Mouse (Mus musculus) hindbrain, embryonic 14.5 days (tissue): ENCODE measurements around the gene Gcg. TPM values are rescaled to one million over a fixed set of nuclear protein-coding genes. Genes with fewer than 3 reads are reported as not detected.

ENCODE experiments used
- ATAC-seq: fragments of 200-750 bp; cut with Nextera tagmentation; 2 replicates; pipeline ENCODE4 v1.8.0; 2017; ENCODE audit warnings: moderate number of reproducible peaks, mild to moderate bottlenecking, moderate TSS enrichment, moderate library complexity; ENCODE audit not compliant: low FRiP score
- DNase-seq: peaks from one replicate; pipeline ENCODE4 v3.0.0-alpha.2; 2015; ENCODE audit warnings: low spot score
- H3K27ac ChIP-seq: fragments of 300-500 bp; sonication (generic); 2 replicates; pipeline ENCODE4 v1.5.1; 2014; ENCODE audit warnings: mild to moderate bottlenecking, moderate library complexity
- H3K27me3 ChIP-seq: fragments of 300-500 bp; sonication (generic); 2 replicates; pipeline ENCODE4 v1.6.1; 2014; ENCODE audit warnings: mild to moderate bottlenecking, low read length, mixed read lengths; ENCODE audit not compliant: control insufficient read depth, insufficient read depth
- H3K36me3 ChIP-seq: fragments of 300-500 bp; sonication (generic); replicated peaks from 2 replicates; pipeline ENCODE4 v1.6.1; 2014; ENCODE audit not compliant: control insufficient read depth, insufficient read depth
- H3K4me1 ChIP-seq: fragments of 300-500 bp; sonication (generic); replicated peaks from 2 replicates; pipeline ENCODE4 v1.6.1; 2014; ENCODE audit warnings: antibody characterized with exemption, low read length, mixed read lengths; ENCODE audit not compliant: control insufficient read depth, insufficient read depth
- H3K4me2 ChIP-seq: fragments of 300-500 bp; sonication (generic); replicated peaks from 2 replicates; pipeline ENCODE4 v1.6.1; 2014; ENCODE audit warnings: mild to moderate bottlenecking, moderate library complexity
- H3K4me3 ChIP-seq: fragments of 300-500 bp; sonication (generic); replicated peaks from 2 replicates; pipeline ENCODE4 v1.5.1; 2014; ENCODE audit warnings: mild to moderate bottlenecking, low read length
- H3K9ac ChIP-seq: fragments of 300-500 bp; sonication (generic); 2 replicates; pipeline ENCODE4 v1.6.1; 2014
- H3K9me3 ChIP-seq: fragments of 300-500 bp; sonication (generic); 2 replicates; pipeline ENCODE4 v1.6.1; 2016; ENCODE audit warnings: low read length; ENCODE audit not compliant: control insufficient read depth
- WGBS: fragments of 180-500 bp; shearing (Covaris S2); extraction: QIAGEN DNeasy Blood & Tissue Kit; methylation state at CpG from one replicate; pipeline ENCODE4 v1.1.7; 2014; 5-methylcytosine and 5-hydroxymethylcytosine counted together
- polyA plus RNA-seq: library from polyadenylated mRNA; unstranded; fragments of >200 nt; fragmentation: Nextera tagmentation; extraction: Ambion mirVana; gene quantifications from 2 replicates; pipeline ENCODE4 v1.2.1, GENCODE M21; 2014

The Gcg gene
- polyA plus RNA-seq, 1 experiment from 2014 or later = not detected

DNA sequence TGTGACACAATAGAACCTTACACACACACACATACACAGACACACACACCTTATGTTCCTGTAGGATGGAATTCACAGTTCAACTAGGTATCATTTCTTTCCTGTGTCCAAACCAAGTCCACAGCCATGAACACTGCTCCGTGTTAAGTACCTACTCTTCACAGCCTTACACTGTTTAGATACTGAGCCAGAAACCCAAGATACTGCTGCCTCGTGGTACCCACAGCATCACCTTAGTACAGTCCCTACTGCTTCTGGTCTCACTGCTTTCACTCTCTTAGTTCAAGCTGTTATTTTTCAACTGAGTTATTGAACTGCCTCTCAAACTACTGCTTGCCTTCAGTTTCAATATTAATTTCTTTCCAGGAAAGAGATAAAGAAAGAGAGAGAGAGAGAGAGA is 20.2 kb downstream of the Gcg start:
- Histone ChIP-seq H3K27ac (no peak overlapping the region), H3K9me3 (no peaks in the 10 kb centered on the region), H3K9ac (no peak overlapping the region), H3K4me3 (no peak overlapping the region), H3K4me1 (no peaks in the 10 kb centered on the region), H3K4me2 (no peak overlapping the region), H3K36me3 (no peaks in the 10 kb centered on the region), H3K27me3 (no peaks in the 10 kb centered on the region)
- no peak for DNase-seq
- WGBS = 72% methylated on average over 2 of the region's 2 CpGs
- ATAC-seq = no peak

DNA sequence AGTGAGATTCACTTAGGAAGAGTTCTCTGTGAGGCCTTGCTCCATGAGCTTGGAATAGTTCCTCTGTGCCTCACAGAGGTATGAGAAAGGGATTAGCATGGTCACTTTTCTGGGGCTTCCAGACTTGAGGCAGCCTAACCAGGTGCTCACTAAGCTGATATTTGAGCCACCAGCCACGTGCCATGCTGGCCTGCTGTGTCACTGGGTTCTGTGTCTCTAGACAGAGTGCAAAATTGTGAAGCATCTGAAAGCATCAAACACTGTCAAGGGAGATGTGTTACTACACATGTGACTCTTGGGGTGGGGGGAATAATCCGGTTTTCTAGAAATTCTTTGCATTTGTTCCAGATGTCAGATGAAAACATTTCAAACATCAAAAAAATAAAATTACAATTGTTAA is 21.3 kb downstream of the Gcg start:
- no peaks in the 10 kb centered on the region for H3K36me3 ChIP-seq
- ATAC-seq = no peak
- no peak for DNase-seq
- WGBS = 70% methylated on average over 2 of the region's 2 CpGs
- H3K9ac ChIP-seq = no peak overlapping the region
- no peaks in the 10 kb centered on the region for H3K27me3 ChIP-seq
- no peak overlapping the region for H3K4me3 ChIP-seq
- H3K4me2 ChIP-seq = no peak overlapping the region
- no peak overlapping the region for H3K27ac ChIP-seq
- no peaks in the 10 kb centered on the region for H3K9me3 ChIP-seq
- H3K4me1 ChIP-seq = no peaks in the 10 kb centered on the region

DNA sequence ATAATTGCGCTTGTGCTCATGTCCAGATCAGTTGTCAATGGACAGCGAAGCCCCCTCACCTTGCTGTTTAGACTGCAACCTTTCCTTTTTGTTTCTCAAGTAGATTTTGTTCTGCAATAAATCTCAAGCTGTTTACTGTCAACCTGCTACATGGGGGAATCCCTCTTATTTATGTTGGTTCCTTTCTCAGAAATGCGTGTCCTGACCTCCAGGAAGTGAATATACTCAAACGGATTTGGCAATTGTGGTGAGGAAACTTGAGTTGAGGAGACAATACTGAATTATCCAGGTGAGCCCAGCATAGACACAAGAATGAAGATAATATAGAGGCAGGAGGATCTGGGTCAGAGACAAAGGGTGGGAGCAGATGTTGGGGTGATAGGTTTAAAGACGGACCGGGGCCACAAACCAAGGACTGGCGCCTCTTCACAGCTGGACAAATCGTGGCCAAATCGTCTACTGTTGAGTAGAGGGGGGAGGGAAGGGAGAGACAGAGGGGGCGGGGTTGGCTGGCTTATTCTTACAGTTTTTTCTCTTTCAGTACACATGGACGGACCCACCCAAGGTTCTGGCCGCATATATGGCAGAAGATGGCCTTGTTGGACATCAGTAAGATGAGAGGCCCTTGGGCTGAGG is 22.5 kb downstream of the Gcg start:
- no peak overlapping the region for H3K27ac ChIP-seq
- ATAC-seq = no peak
- H3K9ac ChIP-seq = no peak overlapping the region
- H3K4me1 ChIP-seq = no peaks in the 10 kb centered on the region
- H3K4me3 ChIP-seq = no peak overlapping the region
- no peaks in the 10 kb centered on the region for H3K36me3 ChIP-seq
- whole genome bisulfite sequencing = 92% methylated on average over 12 of the region's 12 CpGs
- H3K4me2 ChIP-seq = no peak overlapping the region
- no peaks in the 10 kb centered on the region for H3K27me3 ChIP-seq
- no peak for DNase-seq
- no peaks in the 10 kb centered on the region for H3K9me3 ChIP-seq

DNA sequence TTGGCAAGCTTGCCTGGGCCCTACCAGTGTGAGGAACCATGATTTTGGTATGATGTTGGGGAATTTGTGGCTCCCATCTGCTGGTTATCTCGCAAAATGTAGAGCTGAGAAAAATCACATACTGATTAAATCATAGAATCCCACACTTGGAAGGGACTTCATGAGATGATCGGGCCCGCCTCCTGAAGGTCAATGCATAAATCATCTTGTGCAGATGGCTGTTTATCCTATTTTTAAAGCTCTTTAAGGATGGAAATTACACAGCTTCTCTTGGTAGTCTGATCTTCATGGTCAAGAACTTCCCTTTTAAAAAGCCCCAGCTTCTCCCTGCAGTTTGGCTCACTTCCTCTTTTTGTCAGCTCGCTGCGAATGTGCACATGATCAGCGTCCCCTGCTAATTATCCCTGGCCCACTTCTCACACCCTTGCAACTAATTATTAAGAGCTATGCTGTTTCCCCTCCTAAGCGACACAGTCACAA is 23.2 kb downstream of the Gcg start:
- Histone ChIP-seq H3K9me3 (no peaks in the 10 kb centered on the region), H3K27me3 (no peaks in the 10 kb centered on the region), H3K4me1 (no peaks in the 10 kb centered on the region), H3K36me3 (no peaks in the 10 kb centered on the region), H3K4me2 (no peak overlapping the region), H3K27ac (no peak overlapping the region), H3K9ac (no peak overlapping the region), H3K4me3 (no peak overlapping the region)
- no peak; the same call in 1 of the 2 replicates for ATAC-seq
- 81% methylated on average over 7 of the region's 7 CpGs for whole genome bisulfite sequencing
- DNase-seq = no peak

DNA sequence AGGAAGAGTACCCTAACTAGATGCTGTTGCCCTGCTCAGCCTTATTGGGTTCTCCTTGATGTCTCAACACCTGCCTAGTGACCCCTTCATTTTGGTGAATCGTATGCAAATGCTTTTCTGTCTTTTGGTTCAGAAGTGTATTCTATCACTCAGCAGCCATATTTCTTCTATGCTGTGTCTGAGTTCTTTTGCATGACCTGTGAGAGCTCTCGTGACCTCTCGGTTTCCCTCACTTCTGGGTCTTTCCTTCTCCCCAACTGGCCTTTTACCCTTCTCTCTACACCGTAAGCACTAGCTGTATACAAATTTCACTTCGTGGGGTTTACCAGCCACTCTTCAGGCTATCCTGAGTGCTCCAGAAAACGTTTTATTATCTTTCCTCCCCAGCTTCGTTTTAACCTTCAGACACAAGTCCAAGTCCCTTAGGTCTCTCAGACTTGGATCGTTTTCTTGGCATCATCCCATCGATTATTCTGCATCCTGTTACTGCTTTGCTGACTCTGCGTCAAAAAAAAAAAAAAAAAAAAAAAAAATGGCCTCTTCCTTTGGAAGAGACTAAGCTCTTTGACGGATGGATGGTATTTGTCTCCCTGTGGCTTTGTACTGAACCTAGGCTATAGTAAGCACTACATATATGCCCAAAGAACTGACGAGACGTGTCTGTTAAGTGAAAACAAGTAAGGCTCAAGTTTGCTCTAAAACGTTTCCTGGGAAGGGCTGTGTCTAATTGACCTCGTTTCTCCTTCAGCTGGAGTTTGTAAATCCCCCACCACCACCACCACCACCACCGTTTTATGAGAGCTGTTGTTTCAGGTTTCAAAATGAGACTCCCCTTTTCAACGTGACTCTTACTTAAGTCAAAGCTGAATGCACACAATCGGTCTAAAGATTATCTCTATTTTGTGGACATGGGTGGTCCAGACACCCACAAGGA is 23.9 kb downstream of the Gcg start:
- no peak overlapping the region for H3K9ac ChIP-seq
- no peaks in the 10 kb centered on the region for H3K36me3 ChIP-seq
- DNase-seq = no peak
- H3K27me3 ChIP-seq = no peaks in the 10 kb centered on the region
- no peak for ATAC-seq
- no peak overlapping the region for H3K27ac ChIP-seq
- H3K9me3 ChIP-seq = no peaks in the 10 kb centered on the region
- H3K4me1 ChIP-seq = no peaks in the 10 kb centered on the region
- H3K4me3 ChIP-seq = no peak overlapping the region
- 76% methylated on average over 18 of the region's 18 CpGs for WGBS
- no peak overlapping the region for H3K4me2 ChIP-seq

DNA sequence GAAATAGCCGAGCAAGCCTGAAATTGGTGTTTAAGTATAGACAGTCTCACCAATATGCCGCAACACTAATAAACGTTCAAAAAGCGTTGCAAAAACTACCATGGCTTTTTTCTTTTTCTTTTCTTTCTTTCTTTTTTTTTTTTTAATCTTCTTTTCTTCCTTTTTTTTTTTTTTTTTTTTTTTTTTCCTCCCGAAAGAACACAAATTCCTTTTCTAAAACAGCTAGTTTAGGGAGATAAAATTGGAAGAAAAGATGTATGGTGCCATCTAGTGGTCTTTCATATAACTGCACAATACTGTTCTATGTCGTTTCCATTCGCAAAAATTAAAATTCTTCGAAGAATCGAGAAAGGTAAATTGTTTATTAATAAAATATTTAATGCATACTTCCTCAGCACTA is 25.4 kb downstream of the Gcg start:
- 47% methylated on average over 9 of the region's 9 CpGs for WGBS
- no peaks in the 10 kb centered on the region for H3K9me3 ChIP-seq
- no peak for ATAC-seq
- no peaks in the 10 kb centered on the region for H3K4me1 ChIP-seq
- H3K9ac ChIP-seq = no peak overlapping the region
- 0 out of 2 replicates have a peak overlapping the region, but pooled peaks have one; percentile 17 for H3K4me2 ChIP-seq
- peak; percentile 84 for DNase-seq
- no peak overlapping the region for H3K27ac ChIP-seq
- H3K27me3 ChIP-seq = no peaks in the 10 kb centered on the region
- H3K4me3 ChIP-seq = no peak overlapping the region
- H3K36me3 ChIP-seq = no peaks in the 10 kb centered on the region

DNA sequence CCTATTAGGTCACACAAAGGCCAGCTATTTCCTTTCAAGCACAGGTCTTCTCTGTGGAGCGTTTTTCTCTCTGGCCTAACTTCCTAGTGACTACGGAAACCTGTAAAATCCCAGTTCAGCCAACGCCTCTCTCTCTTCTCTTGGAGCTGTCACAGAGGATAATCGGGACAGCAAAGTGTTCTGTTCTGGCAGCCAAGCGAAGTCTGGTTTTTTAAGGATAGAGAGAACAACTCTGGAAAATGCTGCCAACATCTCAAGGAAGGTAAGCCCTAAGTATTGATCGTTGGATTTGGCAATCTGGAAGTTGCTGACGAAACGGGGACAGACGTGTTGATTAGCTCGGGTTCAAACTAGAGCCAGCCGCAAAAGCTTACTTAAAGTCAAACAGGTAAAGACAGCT is 28.5 kb downstream of the Gcg start:
- Histone ChIP-seq H3K27me3 (no peaks in the 10 kb centered on the region), H3K9ac (no peak overlapping the region), H3K4me2 (no peak overlapping the region), H3K4me3 (no peak overlapping the region), H3K4me1 (no peaks in the 10 kb centered on the region), H3K36me3 (no peaks in the 10 kb centered on the region), H3K9me3 (no peaks in the 10 kb centered on the region), H3K27ac (no peak overlapping the region)
- ATAC-seq = no peak
- DNase-seq = no peak
- WGBS = 88% methylated on average over 11 of the region's 11 CpGs

DNA sequence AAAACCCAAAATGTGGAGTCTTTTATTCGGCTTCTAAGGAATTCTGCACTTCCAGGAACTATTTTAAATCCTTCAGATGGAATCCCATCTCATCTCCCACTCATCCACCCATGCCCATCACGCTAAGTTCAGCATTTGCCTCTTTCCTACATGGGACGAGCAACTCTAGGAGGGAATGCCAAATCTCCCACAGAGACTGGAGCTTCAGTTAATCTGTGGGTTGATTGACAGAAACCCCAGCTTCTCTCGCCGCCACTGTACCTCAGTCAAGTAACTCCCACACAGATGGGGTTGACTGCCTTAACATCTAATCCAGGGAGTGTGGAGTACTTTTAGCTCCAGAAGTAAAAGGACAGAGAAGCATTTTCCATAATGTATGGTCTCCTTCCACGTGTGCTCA is 29.4 kb downstream of the Gcg start:
- H3K9me3 ChIP-seq = no peaks in the 10 kb centered on the region
- H3K27ac ChIP-seq = no peak overlapping the region
- H3K4me1 ChIP-seq = no peaks in the 10 kb centered on the region
- H3K27me3 ChIP-seq = no peaks in the 10 kb centered on the region
- H3K9ac ChIP-seq = no peak overlapping the region
- WGBS = 81% methylated on average over 6 of the region's 6 CpGs
- H3K4me3 ChIP-seq = no peak overlapping the region
- no peak for ATAC-seq
- no peaks in the 10 kb centered on the region for H3K36me3 ChIP-seq
- no peak overlapping the region for H3K4me2 ChIP-seq
- no peak for DNase-seq

DNA sequence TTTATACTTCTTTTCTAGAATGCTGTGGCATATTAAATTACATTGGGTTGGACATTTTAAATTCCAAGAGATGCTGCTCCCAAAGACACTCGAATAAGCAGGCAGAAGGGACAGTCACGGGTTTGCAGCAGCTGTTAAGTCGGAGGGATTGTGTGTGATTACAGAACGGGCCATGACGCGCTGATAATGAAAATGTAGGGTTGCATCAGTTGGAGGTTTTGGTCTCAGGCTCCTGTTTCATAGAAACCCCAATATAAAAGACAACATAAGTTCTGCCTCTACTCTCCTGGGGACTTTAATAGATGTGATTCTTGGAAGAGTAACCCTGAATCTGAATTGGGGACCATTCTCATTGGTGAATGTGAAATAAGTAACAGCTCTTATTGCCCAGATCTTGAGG is 33.1 kb downstream of the Gcg start:
- H3K27ac ChIP-seq = no peak overlapping the region
- DNase-seq (no peak), ATAC-seq (no peak)
- 88% methylated on average over 6 of the region's 6 CpGs for WGBS
- no peak overlapping the region for H3K9ac ChIP-seq
- no peaks in the 10 kb centered on the region for H3K4me1 ChIP-seq
- no peak overlapping the region for H3K4me2 ChIP-seq
- H3K27me3 ChIP-seq = no peaks in the 10 kb centered on the region
- no peaks in the 10 kb centered on the region for H3K9me3 ChIP-seq
- no peak overlapping the region for H3K4me3 ChIP-seq
- no peaks in the 10 kb centered on the region for H3K36me3 ChIP-seq
